Mouse (Mus musculus): ENCODE results near the gene Ptgir. TPM values are rescaled to one million over a fixed set of nuclear protein-coding genes. Genes with fewer than 3 reads are reported as not detected.

Gene Ptgir
- 1 to 10 TPM in 1 of 2 experiments, under 1 TPM in 1; 0.39 to 2.2 TPM for total RNA-seq (2021)
- long read RNA-seq, experiment 1: 0 reads
- long read RNA-seq, experiment 2, partial matches to known transcripts: 0 of 3 reads
- long read RNA-seq, experiment 2, other reads (novel, unspliced or antisense): 0 of 3 reads

- peak; percentile 87 for DNase-seq (ENCODE audit: low spot score)
These were observed at the start of gene Ptgir for GRCm38 (mm10) chr7:16906281-16906680. Gene Ptgir (plus strand): TSS chr7:16906490.

- DNase-seq (ENCODE audit: low spot score): no peak
These were observed 48.0 kb upstream of the Ptgir start for GRCm38 (mm10) chr7:16858336-16858735.

- no peak for DNase-seq (ENCODE audit: low spot score)
These were observed 46.2 kb upstream of the Ptgir start for GRCm38 (mm10) chr7:16859902-16860651.

GRCm38 (mm10) chr7:16867488-16867887 lies 38.8 kb upstream of the Ptgir start:
- no peak for DNase-seq (ENCODE audit: low spot score)

- DNase-seq (ENCODE audit: low spot score): no peak
These were observed 36.8 kb upstream of the Ptgir start for GRCm38 (mm10) chr7:16869497-16869896.

GRCm38 (mm10) chr7:16871600-16871999 lies 34.7 kb upstream of the Ptgir start:
- no peak for DNase-seq (ENCODE audit: low spot score)

- DNase-seq (ENCODE audit: low spot score): no peak
These were observed 33.8 kb upstream of the Ptgir start for GRCm38 (mm10) chr7:16872478-16872877.

- DNase-seq (ENCODE audit: low spot score): no peak
These were observed 32.9 kb upstream of the Ptgir start for GRCm38 (mm10) chr7:16873392-16873791.

- peak; percentile 86 for DNase-seq (ENCODE audit: low spot score)
These were observed 32.1 kb upstream of the Ptgir start for GRCm38 (mm10) chr7:16874190-16874589.

GRCm38 (mm10) chr7:16874756-16875309 lies 31.5 kb upstream of the Ptgir start:
- peak; percentile 100 for DNase-seq (ENCODE audit: low spot score)

GRCm38 (mm10) chr7:16875310-16875325 lies 31.2 kb upstream of the Ptgir start, which contains the start of gene Dact3:
Gene Dact3 (plus strand): TSS chr7:16875317.
- no peak for DNase-seq (ENCODE audit: low spot score)

- DNase-seq (ENCODE audit: low spot score): no peak
These were observed 31.0 kb upstream of the Ptgir start for GRCm38 (mm10) chr7:16875326-16875725.

- no peak for DNase-seq (ENCODE audit: low spot score)
These were observed 30.3 kb upstream of the Ptgir start for GRCm38 (mm10) chr7:16876006-16876405.

- DNase-seq (ENCODE audit: low spot score): no peak
These were observed 29.7 kb upstream of the Ptgir start for GRCm38 (mm10) chr7:16876608-16877007.

- DNase-seq (ENCODE audit: low spot score): no peak
These were observed 28.6 kb upstream of the Ptgir start for GRCm38 (mm10) chr7:16877717-16878116.

GRCm38 (mm10) chr7:16879796-16880547 lies 26.3 kb upstream of the Ptgir start:
- DNase-seq (ENCODE audit: low spot score): no peak

GRCm38 (mm10) chr7:16880615-16881014 lies 25.7 kb upstream of the Ptgir start:
- DNase-seq (ENCODE audit: low spot score): no peak

GRCm38 (mm10) chr7:16883162-16883561 lies 23.1 kb upstream of the Ptgir start:
- DNase-seq (ENCODE audit: low spot score): no peak

GRCm38 (mm10) chr7:16884334-16884733 lies 22.0 kb upstream of the Ptgir start:
- DNase-seq (ENCODE audit: low spot score): no peak

GRCm38 (mm10) chr7:16885271-16885776 lies 21.0 kb upstream of the Ptgir start:
- DNase-seq (ENCODE audit: low spot score): no peak

GRCm38 (mm10) chr7:16885905-16886304 lies 20.4 kb upstream of the Ptgir start:
- DNase-seq (ENCODE audit: low spot score): no peak

GRCm38 (mm10) chr7:16890536-16890935 lies 15.8 kb upstream of the Ptgir start:
- DNase-seq (ENCODE audit: low spot score): peak; percentile 30

GRCm38 (mm10) chr7:16890944-16891343 lies 15.3 kb upstream of the Ptgir start:
- DNase-seq (ENCODE audit: low spot score): peak; percentile 83
